Mouse (Mus musculus): Measurements from ENCODE around the gene Mfsd5. TPM values are rescaled to one million over a fixed set of nuclear protein-coding genes. Genes with fewer than 3 reads are reported as not detected.

Gene Mfsd5
- polyA plus RNA-seq, 1 experiment from 2014 or later = 54.7 TPM

- Histone ChIP-seq H3K4me2 (peak overlapping the region; percentile 95), H3K9ac (peak overlapping the region; percentile 36; the same call in 1 of the 2 replicates)
Observed at GRCm38 (mm10) chr15:102243229-102244190, 35.7 kb upstream of the Mfsd5 start.

DNA sequence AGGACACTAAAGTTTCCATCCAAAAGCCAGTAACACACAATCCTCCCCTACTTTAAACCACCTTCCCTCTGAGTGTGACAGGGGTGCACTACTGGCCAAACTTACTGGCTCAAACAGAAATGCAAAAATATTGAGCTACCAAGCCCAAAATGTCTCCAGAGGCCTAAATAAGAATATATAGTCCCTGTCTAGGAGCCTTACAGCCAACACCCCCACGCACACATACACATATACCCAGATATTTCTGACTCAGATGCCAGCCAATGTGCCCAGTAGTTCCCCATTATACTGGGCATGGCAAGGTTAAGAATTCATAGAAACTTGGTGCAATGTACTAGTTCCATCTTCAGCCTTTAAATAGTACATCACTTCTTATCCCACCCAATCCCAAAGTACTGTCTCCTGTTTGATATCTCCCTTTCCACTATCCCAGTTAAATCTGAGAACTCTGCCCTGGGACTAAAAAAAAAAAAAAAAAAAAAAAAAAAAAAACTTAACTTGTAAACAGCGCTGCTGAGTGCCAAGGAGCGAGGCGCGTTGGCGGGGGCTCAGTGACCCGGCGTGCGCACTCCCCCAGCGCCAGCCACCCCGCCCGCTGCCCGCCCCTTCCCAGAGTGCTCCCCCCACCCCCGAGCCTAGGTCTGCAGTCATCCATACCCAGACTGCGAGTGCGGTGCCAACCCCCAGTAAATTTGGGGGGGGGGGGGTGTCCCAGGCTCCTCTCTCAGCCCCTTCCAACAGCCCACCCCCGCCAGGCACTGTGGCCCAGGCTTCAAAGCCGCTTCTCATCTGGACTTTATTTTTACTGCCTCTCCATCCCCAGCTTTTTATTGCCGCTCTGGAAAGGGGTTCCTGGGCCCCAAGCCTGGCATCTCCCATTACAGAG lies 34.7 kb upstream of the Mfsd5 start:
- Histone ChIP-seq H3K4me3 (peak overlapping the region; percentile 53), H3K27me3 (peaks cover 88% of the 10 kb centered on the region), H3K36me3 (no peaks in the 10 kb centered on the region), H3K9ac (peak overlapping the region; percentile 75; the same call in 1 of the 2 replicates), H3K27ac (0 out of 2 replicates have a peak overlapping the region, but pooled peaks have one; percentile 8), H3K4me1 (replicated peaks) (peaks cover 54% of the 10 kb centered on the region), H3K9me3 (no peaks in the 10 kb centered on the region), H3K4me2 (peak overlapping the region; percentile 95)
- WGBS = 10% methylated on average over 19 of the region's 19 CpGs
- no peak for ATAC-seq (ENCODE audit: low FRiP score)

More at GRCm38 (mm10) chr15:102243229-102244190, 35.7 kb upstream of the Mfsd5 start:
- 13% methylated on average over 22 of the region's 22 CpGs for WGBS
- H3K27me3 ChIP-seq = peaks cover 84% of the 10 kb centered on the region
- H3K36me3 ChIP-seq = no peaks in the 10 kb centered on the region
- peaks cover 49% of the 10 kb centered on the region for H3K4me1 ChIP-seq (replicated peaks)
- 0 out of 2 replicates have a peak overlapping the region, but pooled peaks have one; percentile 8 for H3K27ac ChIP-seq
- 0 out of 2 replicates have a peak overlapping the region, but pooled peaks have one; percentile 7 for H3K4me3 ChIP-seq
- ATAC-seq (ENCODE audit: low FRiP score) = no peak
- H3K9me3 ChIP-seq = no peaks in the 10 kb centered on the region

GRCm38 (mm10) chr15:102245461-102245881 lies 33.8 kb upstream of the Mfsd5 start:
- 4% methylated on average over 14 of the region's 14 CpGs for WGBS
- H3K36me3 ChIP-seq = no peaks in the 10 kb centered on the region
- no peaks in the 10 kb centered on the region for H3K9me3 ChIP-seq
- H3K9ac ChIP-seq = peak overlapping the region; percentile 75
- H3K27me3 ChIP-seq = peaks cover 90% of the 10 kb centered on the region
- H3K27ac ChIP-seq = 0 out of 2 replicates have a peak overlapping the region, but pooled peaks have one; percentile 77
- H3K4me3 ChIP-seq = peak overlapping the region; percentile 53
- no peak for ATAC-seq (ENCODE audit: low FRiP score)
- H3K4me1 ChIP-seq (replicated peaks) = peaks cover 59% of the 10 kb centered on the region
- peak overlapping the region; percentile 95 for H3K4me2 ChIP-seq

GRCm38 (mm10) chr15:102245891-102246741 lies 33.1 kb upstream of the Mfsd5 start:
- Histone ChIP-seq H3K27ac (peak overlapping the region; percentile 77), H3K9ac (peak overlapping the region; percentile 75), H3K9me3 (no peaks in the 10 kb centered on the region), H3K36me3 (no peaks in the 10 kb centered on the region), H3K4me3 (peak overlapping the region; percentile 53), H3K4me1 (replicated peaks) (peaks cover 59% of the 10 kb centered on the region), H3K4me2 (peak overlapping the region; percentile 95), H3K27me3 (peaks cover 90% of the 10 kb centered on the region)
- peak; percentile 87 for ATAC-seq (ENCODE audit: low FRiP score)
- under 1% methylated on average over 43 of the region's 44 CpGs for WGBS

DNA sequence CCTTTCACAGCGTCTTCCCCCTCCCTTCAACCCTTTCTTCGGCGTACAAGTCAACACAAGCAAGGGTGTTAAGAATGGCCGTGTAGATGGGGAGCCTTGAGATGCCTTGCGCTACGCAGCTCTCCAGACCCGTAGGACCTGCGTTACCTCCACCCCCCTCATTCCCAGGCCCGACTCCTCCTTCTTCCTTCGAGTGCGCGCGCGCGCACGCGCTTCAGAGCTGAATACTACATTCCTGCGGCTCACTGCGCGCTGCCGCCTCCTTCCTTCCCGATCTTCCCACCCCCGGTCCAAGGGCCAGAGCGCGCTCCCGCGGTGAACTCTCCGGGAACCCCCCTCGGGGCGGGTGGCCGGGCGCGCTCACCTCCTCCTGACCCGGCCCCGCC lies 32.4 kb upstream of the Mfsd5 start:
- peak; percentile 81 for ATAC-seq (ENCODE audit: low FRiP score)
- Histone ChIP-seq H3K4me1 (replicated peaks) (peaks cover 59% of the 10 kb centered on the region), H3K4me2 (peak overlapping the region; percentile 95), H3K9me3 (no peaks in the 10 kb centered on the region), H3K27me3 (peaks cover 90% of the 10 kb centered on the region), H3K27ac (peak overlapping the region; percentile 77), H3K4me3 (peak overlapping the region; percentile 53), H3K9ac (peak overlapping the region; percentile 75), H3K36me3 (no peaks in the 10 kb centered on the region)
- WGBS = under 1% methylated on average over 35 of the region's 35 CpGs

DNA sequence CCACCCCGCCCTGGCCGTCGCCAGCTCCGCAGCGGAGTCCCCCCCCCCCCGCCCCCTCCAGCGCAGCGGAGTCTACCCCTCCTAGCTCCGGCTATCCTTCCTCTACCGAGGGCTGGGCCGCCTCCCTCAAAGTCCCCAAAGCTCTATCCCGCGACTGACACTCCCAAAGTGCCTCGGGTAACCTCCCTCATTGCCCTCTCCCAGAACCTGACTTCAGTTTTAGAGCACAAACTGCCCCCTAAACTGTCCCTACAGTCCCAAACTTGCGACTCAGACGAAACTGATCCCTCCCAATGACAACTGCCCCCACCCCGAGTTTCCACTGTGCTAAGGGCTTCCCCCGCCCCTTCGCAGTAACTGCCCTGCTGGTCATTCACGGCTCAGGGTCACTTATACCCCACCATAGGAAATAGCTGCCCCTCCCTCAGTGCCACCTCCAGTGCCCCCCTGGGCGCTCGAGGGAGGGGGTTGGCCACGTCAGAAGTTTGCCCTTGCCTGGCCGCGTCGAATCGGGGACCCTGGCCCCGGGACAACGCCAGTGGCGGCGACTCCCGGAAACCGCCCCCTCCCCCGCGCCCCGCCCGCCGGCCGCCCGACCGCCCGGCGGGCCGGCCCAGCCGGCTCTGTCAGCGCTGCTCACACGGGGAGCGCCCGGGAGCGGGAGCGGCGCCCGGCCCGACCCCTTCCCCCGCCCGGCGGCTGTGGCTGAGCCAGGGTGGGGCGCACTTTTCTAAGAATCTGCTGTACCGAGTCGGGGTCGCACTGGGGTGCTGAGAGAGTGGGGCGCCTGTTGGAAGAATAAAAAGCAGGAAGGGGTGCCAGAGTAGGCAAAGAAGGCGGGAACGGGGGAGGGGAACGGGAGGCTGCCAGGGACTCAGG lies 31.8 kb upstream of the Mfsd5 start:
- Histone ChIP-seq H3K4me3 (peak overlapping the region; percentile 53), H3K9ac (peak overlapping the region; percentile 75), H3K27me3 (peaks cover 90% of the 10 kb centered on the region), H3K27ac (peak overlapping the region; percentile 77), H3K4me1 (replicated peaks) (peaks cover 59% of the 10 kb centered on the region), H3K36me3 (no peaks in the 10 kb centered on the region), H3K9me3 (no peaks in the 10 kb centered on the region), H3K4me2 (peak overlapping the region; percentile 95)
- under 1% methylated on average over 56 of the region's 65 CpGs for WGBS
- ATAC-seq (ENCODE audit: low FRiP score) = peak; percentile 38; the same call in 1 of the 2 replicates

- H3K4me2 ChIP-seq = peak overlapping the region; percentile 95
- H3K9me3 ChIP-seq = no peaks in the 10 kb centered on the region
- peaks cover 51% of the 10 kb centered on the region for H3K4me1 ChIP-seq (replicated peaks)
- WGBS = 9% methylated on average over 8 of the region's 8 CpGs
- no peak for ATAC-seq (ENCODE audit: low FRiP score)
- H3K27ac ChIP-seq = peak overlapping the region; percentile 77; the same call in 1 of the 2 replicates
- no peaks in the 10 kb centered on the region for H3K36me3 ChIP-seq
- peak overlapping the region; percentile 75 for H3K9ac ChIP-seq
- peaks cover 87% of the 10 kb centered on the region for H3K27me3 ChIP-seq
- H3K4me3 ChIP-seq = peak overlapping the region; percentile 53
Observed at GRCm38 (mm10) chr15:102248131-102248811, 31.0 kb upstream of the Mfsd5 start.

DNA sequence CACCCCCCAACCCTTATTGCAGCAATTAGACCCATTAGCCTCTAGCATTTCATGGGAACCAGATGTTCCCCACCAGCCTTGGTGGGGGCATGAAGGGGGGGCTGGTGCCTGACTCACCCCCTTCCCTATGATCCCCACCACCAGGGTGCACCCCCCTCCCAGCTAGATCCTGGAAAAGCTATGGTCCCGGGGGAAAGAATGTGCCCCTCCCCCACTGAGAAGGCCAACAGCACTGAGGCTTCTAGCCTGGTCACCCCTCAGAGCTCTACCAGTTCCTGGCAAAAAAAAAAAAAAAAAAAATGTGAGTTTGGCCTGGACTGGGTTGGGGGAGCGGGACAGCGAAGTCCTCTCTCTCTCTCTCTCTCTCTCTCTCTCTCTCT lies 30.5 kb upstream of the Mfsd5 start:
- Histone ChIP-seq H3K4me1 (replicated peaks) (peaks cover 46% of the 10 kb centered on the region), H3K27me3 (peaks cover 86% of the 10 kb centered on the region), H3K9ac (no peak overlapping the region), H3K4me3 (no peak overlapping the region), H3K27ac (peak overlapping the region; percentile 26; the same call in 1 of the 2 replicates), H3K9me3 (no peaks in the 10 kb centered on the region), H3K36me3 (no peaks in the 10 kb centered on the region), H3K4me2 (peak overlapping the region; percentile 15; the same call in 1 of the 2 replicates)
- ATAC-seq (ENCODE audit: low FRiP score) = no peak
- 5% methylated on average over 3 of the region's 3 CpGs for WGBS

GRCm38 (mm10) chr15:102249251-102249691 lies 30.0 kb upstream of the Mfsd5 start:
- H3K4me3 ChIP-seq = no peak overlapping the region; the same call in 1 of the 2 replicates
- ATAC-seq (ENCODE audit: low FRiP score) = no peak
- peak overlapping the region; percentile 26; the same call in 1 of the 2 replicates for H3K27ac ChIP-seq
- no peaks in the 10 kb centered on the region for H3K9me3 ChIP-seq
- no peak overlapping the region for H3K9ac ChIP-seq
- H3K4me1 ChIP-seq (replicated peaks) = peaks cover 42% of the 10 kb centered on the region
- H3K36me3 ChIP-seq = no peaks in the 10 kb centered on the region
- WGBS = 2% methylated on average over 13 of the region's 13 CpGs
- peaks cover 86% of the 10 kb centered on the region for H3K27me3 ChIP-seq
- peak overlapping the region; percentile 15; the same call in 1 of the 2 replicates for H3K4me2 ChIP-seq

- H3K4me2 ChIP-seq = 0 out of 2 replicates have a peak overlapping the region, but pooled peaks have one; percentile 15
- 0 out of 2 replicates have a peak overlapping the region, but pooled peaks have one; percentile 42 for H3K27ac ChIP-seq
Observed at GRCm38 (mm10) chr15:102249967-102250366, 29.3 kb upstream of the Mfsd5 start.

More at GRCm38 (mm10) chr15:102249967-102250366, 29.3 kb upstream of the Mfsd5 start:
- Histone ChIP-seq H3K36me3 (no peaks in the 10 kb centered on the region), H3K27me3 (peaks cover 84% of the 10 kb centered on the region), H3K9ac (no peak overlapping the region), H3K4me1 (replicated peaks) (peaks cover 37% of the 10 kb centered on the region), H3K4me3 (no peak overlapping the region), H3K9me3 (no peaks in the 10 kb centered on the region)
- ATAC-seq (ENCODE audit: low FRiP score) = no peak
- WGBS = 57% methylated on average over 9 of the region's 9 CpGs

Data from hindbrain, embryonic 13.5 days (tissue).